Mouse (Mus musculus) left cerebral cortex, postnatal 25 days (tissue): ENCODE results near the gene Vhl. TPM values are rescaled to one million over a fixed set of nuclear protein-coding genes. Genes with fewer than 3 reads are reported as not detected.

ENCODE experiments used
- DNase-seq, 2 experiments: peaks; one replicate each; pipeline ENCODE4 v3.0.0; 2022; ENCODE audit warnings: low spot score in 2 of 2, mixed read lengths in 1 of 2
- intact Hi-C: fragments of 180-260 bp; cut with DNase I; formaldehyde crosslinking; loops from one replicate; pipeline ENCODE4 v1.15.1; 2025
- total RNA-seq, 2 experiments: library from RNA; stranded (reverse); gene quantifications; 2 replicates each; pipeline ENCODE4 v1.2.3; 2021

The Vhl gene
- 10 to 100 TPM; 50.4 to 51.4 TPM for total RNA-seq

- intact Hi-C loops, result loop anchor here (5.0 kb wide), 1 partner anchor 92 kb away; the partner anchor contains the start of genes Emc3 and Fancd2
- peak; percentile 87 to 88 for DNase-seq
These were observed at the start of gene Vhl for GRCm38 (mm10) chr6:113623941-113624751. Vhl (plus strand) TSS chr6:113623959.

DNA sequence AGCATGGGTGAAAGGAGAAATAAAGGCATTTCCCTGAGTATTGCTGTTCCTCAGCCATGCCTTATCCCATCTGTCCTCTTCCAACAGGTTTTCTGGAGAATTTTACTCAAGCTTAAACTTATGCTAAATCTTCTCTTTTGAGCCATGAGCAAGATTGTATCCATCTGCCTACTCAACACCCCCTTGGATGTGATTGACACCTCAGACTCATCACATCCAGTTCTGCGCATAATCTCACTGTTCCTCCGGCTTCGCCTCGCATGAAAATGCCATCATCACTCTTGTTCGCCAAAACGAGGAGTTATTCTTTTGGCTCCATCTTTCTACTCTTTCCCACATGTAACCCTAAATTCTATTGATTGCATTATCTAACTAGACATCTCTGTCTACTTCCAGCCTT is 47.7 kb upstream of the Vhl start:
- peak; percentile 49 to 94 for DNase-seq
- intact Hi-C loops, result loop anchor here (2.0 kb wide), 1 partner anchor 39 kb away; no protein-coding TSS in a partner anchor

DNA sequence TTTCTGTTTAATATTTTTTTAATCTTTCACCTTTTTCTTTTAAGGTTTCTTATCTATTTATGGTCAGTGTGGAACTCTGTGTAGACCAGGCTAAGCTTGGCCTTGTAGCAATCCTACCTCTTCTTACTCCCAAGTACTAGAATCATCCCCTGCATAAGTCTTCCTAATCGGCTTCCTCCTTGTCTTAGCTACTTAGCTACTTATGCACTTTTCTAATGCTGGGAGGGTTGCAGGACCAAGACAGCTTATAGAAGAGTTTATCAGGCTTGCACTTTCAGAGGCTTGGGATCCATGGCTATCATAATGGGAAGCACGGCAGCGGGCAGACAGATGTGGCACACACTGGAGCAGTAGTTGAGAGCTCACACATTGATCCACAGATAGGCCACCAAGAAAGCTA is 44.5 kb upstream of the Vhl start:
- DNase-seq, result no peak
- intact Hi-C loops, result no loop called here

GRCm38 (mm10) chr6:113583023-113583422 is 40.7 kb upstream of the Vhl start:
- DNase-seq, result peak in 1 of 2 experiments; percentile 81
- intact Hi-C loops, result no loop called here

GRCm38 (mm10) chr6:113585065-113585464 is 38.7 kb upstream of the Vhl start:
- DNase-seq, result peak in 1 of 2 experiments; percentile 72
- intact Hi-C loops, result no loop called here

DNA sequence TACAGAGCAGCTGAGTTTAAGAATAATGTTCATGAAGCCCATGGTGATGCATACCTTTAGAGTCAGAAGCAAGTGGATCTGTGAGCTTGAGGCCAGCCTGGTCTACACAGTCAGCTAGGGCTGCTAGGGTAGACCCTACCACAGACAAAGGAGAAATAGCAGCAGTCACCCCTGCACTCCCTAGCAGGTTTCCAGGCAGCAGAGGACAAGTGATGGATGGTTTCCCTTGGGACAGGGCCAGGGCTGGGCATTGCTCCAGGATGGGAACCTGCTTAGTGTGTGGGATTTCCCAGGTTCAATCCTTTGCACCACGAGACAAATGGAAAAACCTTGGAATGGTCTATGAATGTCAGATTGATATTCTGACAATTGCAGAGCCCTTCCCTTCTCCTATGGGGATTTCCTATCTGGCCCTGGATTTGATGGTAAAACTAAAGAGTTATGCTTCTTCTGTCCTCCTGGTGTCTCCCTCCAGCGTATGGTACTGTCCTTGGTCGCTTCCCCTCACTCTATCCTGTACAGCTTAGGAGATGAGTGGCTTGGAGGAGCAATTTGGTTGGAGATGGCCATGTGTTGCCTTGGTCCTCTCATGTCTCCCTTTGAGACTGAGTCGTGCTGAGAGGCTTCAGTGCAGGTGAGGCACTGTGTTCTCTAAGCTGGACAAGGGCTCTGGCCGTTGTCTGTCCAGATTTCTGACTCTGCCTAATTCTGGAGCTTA is 37.1 kb upstream of the Vhl start:
- intact Hi-C loops, result no loop called here
- DNase-seq, result no peak

DNA sequence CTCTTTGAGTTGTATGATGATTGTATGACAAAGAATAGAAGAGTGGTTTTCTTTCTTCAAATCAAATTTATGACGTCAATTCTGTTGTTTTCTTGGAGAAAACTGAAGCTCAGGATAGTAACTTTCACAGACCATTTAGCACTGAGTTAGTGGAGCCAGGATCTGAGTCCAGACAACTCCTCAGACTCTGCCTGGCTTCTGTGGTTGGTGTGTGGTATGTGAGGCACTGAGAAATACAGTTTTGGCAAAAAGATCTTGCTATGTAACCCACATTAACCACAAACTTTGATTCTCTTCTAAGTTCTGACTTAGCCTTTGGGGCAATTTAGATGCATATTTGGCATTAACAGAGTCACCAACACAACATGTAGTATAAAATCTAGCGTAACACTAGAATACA is 31.1 kb upstream of the Vhl start:
- intact Hi-C loops, result no loop called here
- DNase-seq, result no peak

- DNase-seq, result no peak
- intact Hi-C loops, result no loop called here
These were observed 25.8 kb upstream of the Vhl start for GRCm38 (mm10) chr6:113597945-113598344.

- intact Hi-C loops, result no loop called here
- DNase-seq, result no peak
These were observed 23.9 kb upstream of the Vhl start for GRCm38 (mm10) chr6:113599833-113600232.

DNA sequence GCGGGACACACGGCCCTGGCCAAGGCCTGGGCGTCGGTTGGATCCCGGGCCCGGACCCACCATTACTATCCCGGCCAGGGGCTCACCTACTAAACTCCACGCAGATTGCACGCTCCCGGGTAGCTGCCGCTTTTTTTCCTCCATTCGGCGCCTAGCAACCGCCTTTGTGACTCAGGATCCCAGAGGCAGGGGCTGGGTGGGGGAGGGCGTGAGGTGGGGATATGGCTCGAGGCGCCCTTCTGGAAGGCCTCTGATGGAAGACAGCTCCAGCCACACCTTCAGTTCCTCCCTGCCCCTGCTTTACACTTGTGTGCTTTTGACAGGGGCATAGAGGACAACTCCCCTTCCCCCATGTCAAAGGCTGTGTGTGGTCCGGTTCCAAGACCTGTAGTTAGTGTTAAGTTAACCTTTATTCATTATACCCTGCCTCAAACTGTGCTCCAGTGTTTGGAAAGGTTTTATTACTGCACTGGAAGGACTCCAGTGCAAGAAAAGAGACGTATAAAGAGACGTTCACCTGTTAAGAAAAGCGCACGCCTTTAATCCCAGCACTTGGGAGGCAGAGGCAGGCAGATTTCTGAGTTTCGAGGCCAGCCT is 23.1 kb upstream of the Vhl start, which contains the start of gene Fancd2os:
Fancd2os (minus strand) TSS at position 173 of the 597 bp plus-strand sequence.
- intact Hi-C loops, result no loop called here
- no peak for DNase-seq

DNA sequence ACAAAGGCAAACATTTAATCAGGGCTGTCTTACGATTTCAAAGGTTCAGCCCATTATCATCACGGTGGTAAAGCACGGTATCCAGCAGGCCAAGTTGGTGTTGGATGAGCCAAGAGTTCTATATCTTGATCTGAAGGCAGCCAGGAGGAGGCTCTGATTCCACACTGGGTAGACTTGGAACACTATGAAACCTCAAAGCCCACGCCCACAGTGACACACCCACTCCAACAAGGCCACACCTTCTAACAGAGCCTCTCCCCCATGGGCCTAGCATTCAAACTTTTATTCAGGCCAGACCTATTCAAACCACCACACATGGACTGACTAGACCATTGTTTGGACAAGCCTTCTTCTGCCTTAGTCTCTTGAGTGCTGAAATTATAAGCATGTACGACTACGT is 20.9 kb upstream of the Vhl start:
- intact Hi-C loops, result no loop called here
- DNase-seq, result no peak

GRCm38 (mm10) chr6:113603993-113604392 is 19.8 kb upstream of the Vhl start:
- intact Hi-C loops, result no loop called here
- DNase-seq, result no peak

GRCm38 (mm10) chr6:113604432-113605223 is 19.1 kb upstream of the Vhl start, which contains the start of gene Brk1:
Brk1 (plus strand) TSS chr6:113604772.
- intact Hi-C loops, result loop anchor here (5.0 kb wide), 1 partner anchor 82 kb away; no protein-coding TSS in a partner anchor
- peak; percentile 89 to 95 for DNase-seq

DNA sequence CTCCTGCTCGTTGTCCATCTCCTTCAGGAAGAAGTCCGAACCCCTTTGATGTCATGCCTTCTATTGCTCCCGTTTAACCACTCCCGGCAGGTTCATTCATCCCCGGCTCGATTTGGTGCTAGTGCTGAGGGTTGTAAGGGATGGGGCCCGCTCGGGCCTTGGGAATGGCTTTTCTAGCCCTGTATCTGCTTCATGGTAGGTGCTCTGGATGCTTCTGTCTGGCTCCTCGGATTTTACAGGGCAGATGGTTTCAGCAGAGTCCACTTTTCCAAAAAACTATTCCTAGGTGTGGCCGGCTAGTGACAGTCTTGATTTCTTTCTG is 18.6 kb upstream of the Vhl start:
- intact Hi-C loops, result loop anchor here (5.0 kb wide), 1 partner anchor 83 kb away; no protein-coding TSS in a partner anchor
- no peak for DNase-seq

- no peak for DNase-seq
- intact Hi-C loops, result loop anchor here (5.0 kb wide), 1 partner anchor 87 kb away; no protein-coding TSS in a partner anchor
These were observed 14.9 kb upstream of the Vhl start for GRCm38 (mm10) chr6:113608871-113609270.

DNA sequence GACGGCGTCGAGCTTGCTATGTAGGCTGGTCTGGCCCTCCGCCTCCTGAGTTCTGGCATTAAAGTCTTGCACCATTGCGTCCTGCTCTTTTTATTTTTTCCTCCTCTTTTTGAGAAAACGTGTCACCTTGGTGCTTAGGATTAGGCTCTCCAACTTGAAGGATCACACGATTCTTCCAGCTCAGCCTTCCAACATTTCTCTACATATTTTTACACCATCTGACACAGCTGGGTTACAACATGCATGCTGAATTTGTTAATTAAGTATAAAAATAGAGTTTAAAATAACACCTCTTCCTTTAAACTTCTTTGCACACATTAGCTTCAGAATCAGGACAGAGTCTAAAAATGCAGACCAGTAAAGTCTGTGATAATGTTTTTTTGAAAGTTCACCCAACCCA is 14.5 kb upstream of the Vhl start:
- peak in 1 of 2 experiments; percentile 77 for DNase-seq
- intact Hi-C loops, result loop anchor here (5.0 kb wide), 1 partner anchor 87 kb away; no protein-coding TSS in a partner anchor

DNA sequence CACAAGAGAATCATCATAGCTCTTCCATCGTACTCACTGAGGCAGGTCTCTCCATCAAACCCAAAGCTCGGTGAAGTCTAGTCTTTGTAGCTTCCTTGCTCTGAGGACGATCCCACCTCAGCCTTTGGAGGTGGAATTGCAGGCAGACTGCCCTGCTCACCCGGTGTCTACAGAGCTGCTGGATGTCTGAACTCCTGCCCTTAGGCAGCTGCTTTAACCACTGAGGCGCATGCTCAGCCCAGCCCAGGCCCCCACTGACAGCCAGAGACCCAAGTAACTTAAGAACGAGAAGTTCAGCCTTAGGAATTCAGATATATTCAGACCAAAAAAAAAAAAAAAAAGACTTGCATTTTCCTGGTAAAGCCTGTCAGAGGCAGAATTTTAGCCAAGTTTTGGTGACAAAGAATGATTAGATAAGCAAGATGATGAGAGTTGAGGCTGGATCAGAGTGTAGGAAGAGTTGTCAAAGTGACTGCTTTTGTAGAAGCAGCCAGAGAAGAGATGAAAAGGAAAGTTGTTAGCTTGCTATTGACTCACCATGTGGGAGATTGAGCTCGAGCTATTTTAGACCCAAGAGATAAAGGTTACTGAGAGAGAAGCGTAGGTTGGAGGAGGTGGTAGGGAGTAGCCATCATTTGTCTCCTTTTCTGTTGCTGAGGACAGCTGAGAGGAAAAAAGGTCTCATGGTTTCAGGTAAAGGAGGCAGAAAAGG is 11.3 kb upstream of the Vhl start:
- peak in 1 of 2 experiments; percentile 89 for DNase-seq

DNA sequence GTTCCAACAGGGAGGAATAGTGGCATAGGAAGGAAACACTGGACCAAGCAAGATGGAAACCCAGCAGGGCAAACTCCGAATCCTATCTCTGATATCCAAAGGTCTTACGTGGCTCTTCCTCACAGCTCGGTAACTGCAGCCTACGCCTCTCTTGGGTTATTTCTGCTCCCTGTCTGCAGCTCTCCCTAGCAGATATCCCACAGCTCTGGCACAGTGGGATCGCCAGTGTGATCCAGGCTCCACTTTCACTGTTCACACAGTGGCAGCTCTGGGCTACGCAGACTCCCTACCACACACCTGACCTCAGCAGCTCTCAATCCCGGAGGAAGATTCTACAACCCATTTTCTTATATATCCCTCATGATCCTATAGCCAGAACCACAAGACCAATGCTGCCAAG is 9.6 kb upstream of the Vhl start:
- DNase-seq, result peak in 1 of 2 experiments; percentile 78
- intact Hi-C loops, result loop anchor here (2.0 kb wide), 1 partner anchor 37 kb away; no protein-coding TSS in a partner anchor

More for the DNA sequence above, 11.3 kb upstream of the Vhl start:
- intact Hi-C loops, result loop anchor here (2.0 kb wide), 1 partner anchor 112 kb away; the partner anchor contains the start of gene Prrt3
